Mouse (Mus musculus): Measurements from ENCODE around the gene Ramp1.

The Ramp1 gene

GRCm38 (mm10) chr1:91199793-91200192, 20.2 kb downstream of the Ramp1 start:
- DNase-seq (ENCODE audit: low spot score) = no peak

DNA sequence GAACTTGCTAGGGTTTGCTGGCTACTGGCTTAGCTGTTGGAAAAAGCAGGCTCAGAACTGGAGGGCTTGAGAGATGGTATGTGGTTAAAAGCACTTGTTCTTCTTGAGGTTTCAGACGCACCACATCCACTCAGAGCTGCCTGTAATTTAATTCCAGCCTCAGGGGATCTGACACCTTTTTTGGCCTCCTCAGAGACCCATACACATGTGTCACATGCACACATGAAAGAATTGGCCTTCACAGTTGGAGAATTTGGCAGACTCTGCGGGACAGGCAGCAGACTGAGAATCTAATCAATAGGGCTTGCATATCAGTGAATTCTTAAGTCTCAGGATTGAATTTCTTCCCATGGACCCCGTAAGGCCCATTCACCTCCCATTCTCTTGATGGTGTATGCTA, 21.5 kb downstream of the Ramp1 start:
- DNase-seq (ENCODE audit: low spot score) = no peak

GRCm38 (mm10) chr1:91204221-91204765, 24.7 kb downstream of the Ramp1 start:
- DNase-seq (ENCODE audit: low spot score) = no peak

- DNase-seq (ENCODE audit: low spot score) = no peak
These were observed 26.0 kb downstream of the Ramp1 start for GRCm38 (mm10) chr1:91205651-91206050.

GRCm38 (mm10) chr1:91206336-91206735, 26.7 kb downstream of the Ramp1 start:
- no peak for DNase-seq (ENCODE audit: low spot score)

DNA sequence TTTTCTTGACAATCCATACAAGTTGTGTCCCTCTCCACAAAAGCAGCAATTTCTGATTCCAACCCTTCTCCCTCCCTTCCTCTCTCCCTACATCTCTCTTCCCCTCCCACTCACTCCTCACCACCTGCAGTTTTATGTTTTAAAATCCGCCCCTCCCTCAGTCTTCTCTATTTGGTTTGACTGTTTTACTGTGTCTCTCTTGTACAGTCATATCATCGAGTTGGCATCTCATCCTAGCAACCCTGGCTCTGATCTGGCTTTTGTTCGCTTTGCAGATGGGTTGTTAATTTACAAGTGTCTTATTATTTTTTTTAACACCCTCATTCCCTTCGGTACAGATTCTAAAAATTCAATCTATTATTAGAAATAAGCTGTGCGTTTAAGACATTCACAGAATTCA, 27.3 kb downstream of the Ramp1 start:
- no peak for DNase-seq (ENCODE audit: low spot score)

GRCm38 (mm10) chr1:91207334-91208074, 27.9 kb downstream of the Ramp1 start:
- DNase-seq (ENCODE audit: low spot score) = no peak

- DNase-seq (ENCODE audit: low spot score) = no peak
These were observed 29.7 kb downstream of the Ramp1 start for GRCm38 (mm10) chr1:91209343-91209742.

- peak; percentile 51 for DNase-seq (ENCODE audit: low spot score)
These were observed 30.2 kb downstream of the Ramp1 start for GRCm38 (mm10) chr1:91209785-91210184.

DNA sequence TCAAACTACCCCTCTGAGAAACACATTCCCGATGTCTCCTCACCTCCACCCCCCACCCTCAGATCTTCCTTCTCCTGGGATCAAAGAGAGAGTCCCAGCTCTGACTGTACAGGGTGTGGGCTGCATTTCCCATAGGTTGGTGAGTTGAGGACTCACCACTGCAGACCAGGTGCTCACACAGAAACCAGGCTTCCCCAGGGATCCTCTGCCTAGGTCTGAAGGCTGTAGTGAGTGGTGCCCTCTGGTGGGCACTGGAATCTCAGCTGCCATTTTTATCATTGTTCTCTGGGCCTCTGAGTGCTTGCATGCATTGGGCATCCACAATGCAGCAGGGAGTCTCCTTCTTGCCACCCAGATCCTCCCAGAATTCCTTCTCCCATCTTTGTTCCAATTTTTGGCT, 31.5 kb downstream of the Ramp1 start:
- peak; percentile 33 for DNase-seq (ENCODE audit: low spot score)

DNA sequence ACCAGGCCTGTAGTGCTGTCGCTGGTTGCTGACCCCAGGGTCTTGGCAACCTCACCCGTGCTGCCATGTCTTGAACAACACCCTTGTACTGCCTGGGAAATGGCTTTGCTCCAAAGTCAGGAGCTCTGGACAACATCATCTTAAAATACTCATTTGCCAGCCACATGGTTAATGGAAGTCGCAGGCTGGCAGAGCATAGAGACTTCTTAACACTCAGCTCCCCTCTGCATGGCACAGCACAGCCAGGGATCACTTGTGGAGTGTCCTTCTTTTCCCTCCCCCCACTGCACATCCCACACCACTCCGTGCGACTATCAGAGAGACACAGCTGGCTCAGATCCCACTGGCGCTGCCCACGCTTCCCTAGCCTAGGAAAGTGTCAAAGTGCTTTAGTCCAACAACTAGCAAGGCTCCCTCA, 32.0 kb downstream of the Ramp1 start:
- DNase-seq (ENCODE audit: low spot score) = peak; percentile 31

DNA sequence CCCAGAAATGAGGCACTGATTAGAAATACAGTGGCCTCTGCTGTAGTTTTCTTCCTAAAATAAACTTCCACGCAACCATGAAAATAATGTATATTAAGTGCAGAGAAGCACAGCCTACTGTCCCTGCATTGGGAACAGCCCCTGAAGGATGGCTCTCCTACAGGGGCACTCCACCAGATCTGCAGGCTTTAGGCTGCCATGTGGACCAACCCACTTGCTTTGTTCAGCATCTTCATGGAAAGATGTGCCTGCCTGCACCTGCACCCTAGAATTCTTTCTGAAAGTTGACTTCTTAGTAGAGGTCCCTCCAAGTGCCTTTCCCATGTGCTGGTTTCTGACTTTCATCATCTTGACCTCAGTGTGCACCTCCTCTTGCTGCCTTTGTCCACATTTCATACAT, 35.6 kb downstream of the Ramp1 start:
- no peak for DNase-seq (ENCODE audit: low spot score)

GRCm38 (mm10) chr1:91215981-91216380, 36.4 kb downstream of the Ramp1 start:
- no peak for DNase-seq (ENCODE audit: low spot score)

GRCm38 (mm10) chr1:91216504-91217267, 37.1 kb downstream of the Ramp1 start:
- DNase-seq (ENCODE audit: low spot score) = no peak

- no peak for DNase-seq (ENCODE audit: low spot score)
These were observed 40.2 kb downstream of the Ramp1 start for GRCm38 (mm10) chr1:91219641-91220321.

DNA sequence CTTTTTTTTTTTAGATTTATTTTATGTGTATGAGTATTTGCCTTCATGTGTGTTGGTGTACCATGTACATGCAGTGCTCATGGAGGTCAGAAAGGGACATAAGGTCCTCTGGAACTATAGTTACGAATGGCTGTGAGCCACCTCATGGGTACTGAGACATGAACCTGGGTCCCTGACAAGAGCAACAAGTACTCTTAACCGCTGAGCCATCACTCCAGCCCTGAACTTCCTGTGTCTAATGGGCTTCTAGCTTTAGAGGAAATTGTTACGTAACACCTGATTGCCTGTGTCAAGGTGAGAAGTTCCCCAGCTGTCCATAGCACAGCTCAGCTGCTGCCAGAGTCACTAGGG, 40.7 kb downstream of the Ramp1 start:
- no peak for DNase-seq (ENCODE audit: low spot score)

- DNase-seq (ENCODE audit: low spot score) = no peak
These were observed 46.9 kb downstream of the Ramp1 start for GRCm38 (mm10) chr1:91226562-91226961.

- DNase-seq (ENCODE audit: low spot score) = no peak
These were observed 47.9 kb downstream of the Ramp1 start for GRCm38 (mm10) chr1:91227381-91228054.

DNA sequence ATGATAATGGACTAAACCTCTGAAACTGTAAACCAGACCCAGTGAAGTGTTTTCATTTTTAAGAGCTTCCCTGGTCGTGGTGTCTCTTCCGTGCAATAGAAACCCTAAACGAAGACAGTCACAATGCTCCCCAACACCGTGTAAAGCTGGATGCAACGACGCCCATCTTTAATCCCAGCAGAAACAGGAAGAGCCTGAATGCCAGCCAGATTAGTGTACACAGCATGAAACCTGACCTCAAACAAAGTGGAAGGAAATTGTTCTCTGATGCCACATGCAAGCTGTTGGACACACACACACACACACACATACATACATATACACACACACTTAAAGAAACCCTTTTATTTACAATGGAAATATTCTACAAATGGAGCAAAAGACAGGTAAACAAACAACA, 51.5 kb downstream of the Ramp1 start:
- DNase-seq (ENCODE audit: low spot score) = no peak

- no peak for DNase-seq (ENCODE audit: low spot score)
These were observed 52.3 kb downstream of the Ramp1 start for GRCm38 (mm10) chr1:91231896-91232295.

- no peak for DNase-seq (ENCODE audit: low spot score)
These were observed 55.8 kb downstream of the Ramp1 start for GRCm38 (mm10) chr1:91235395-91235794.

GRCm38 (mm10) chr1:91237676-91238075, 58.1 kb downstream of the Ramp1 start:
- DNase-seq (ENCODE audit: low spot score) = no peak

All from ovary, postnatal 14 days (tissue).